Mouse (Mus musculus): ENCODE measurements around the gene Col23a1. TPM values are rescaled to one million over a fixed set of nuclear protein-coding genes. Genes with fewer than 3 reads are reported as not detected.

The Col23a1 gene
- total RNA-seq, 2 experiments from 2014 or later: 1.0 to 1.6 TPM

DNA sequence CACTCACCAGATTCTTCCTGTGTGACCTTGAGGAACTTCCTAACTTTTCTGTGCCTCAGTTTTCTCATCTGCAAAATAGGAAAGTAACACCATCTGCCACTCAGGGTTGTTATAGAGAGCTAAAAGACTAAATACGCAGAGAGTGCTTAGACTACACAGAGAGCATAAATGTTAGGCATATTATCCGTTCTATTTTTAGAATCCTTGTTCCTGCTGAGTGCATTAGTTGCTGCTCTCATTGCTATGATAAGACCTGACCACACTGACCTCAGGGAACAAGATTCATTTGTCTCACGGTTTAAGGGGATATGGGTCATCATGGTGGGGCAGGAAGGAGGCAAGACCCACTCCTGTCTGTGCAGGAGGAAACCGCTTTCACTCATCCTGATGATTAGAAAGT lies 80.6 kb downstream of the Col23a1 start:
- no peak for DNase-seq (ENCODE audit: low spot score)
- intact Hi-C loops (cut with DNase I): no loop called here

DNA sequence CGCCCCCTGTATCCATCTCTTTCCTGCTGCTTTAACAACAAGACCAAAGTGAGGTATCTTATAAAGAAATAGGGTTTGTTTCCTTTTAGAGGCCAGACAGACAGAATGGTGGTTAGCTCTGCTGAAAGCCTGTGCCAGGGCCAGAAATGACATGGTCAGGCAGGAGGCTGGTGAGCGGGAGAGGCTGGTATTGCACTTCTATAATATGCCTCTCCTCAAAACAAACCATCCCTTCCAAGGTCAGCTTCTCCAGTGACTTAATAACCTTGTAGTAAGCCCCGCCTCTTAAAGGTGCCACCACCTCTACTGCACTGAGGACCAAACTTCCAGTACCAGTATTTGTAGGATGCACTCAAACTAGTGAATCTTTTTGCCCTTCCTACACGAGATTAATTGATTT lies 81.6 kb downstream of the Col23a1 start:
- intact Hi-C loops (cut with DNase I): no loop called here
- no peak for DNase-seq (ENCODE audit: low spot score)

- intact Hi-C loops (cut with DNase I): no loop called here
- DNase-seq (ENCODE audit: low spot score): no peak
Observed at GRCm38 (mm10) chr11:51371926-51372325, 82.2 kb downstream of the Col23a1 start.

GRCm38 (mm10) chr11:51377199-51377598 lies 87.5 kb downstream of the Col23a1 start:
- no peak for DNase-seq (ENCODE audit: low spot score)
- intact Hi-C loops (cut with DNase I): loop anchor here (5.0 kb wide), 1 partner anchor 50 kb away; no protein-coding TSS in a partner anchor

- DNase-seq (ENCODE audit: low spot score): no peak
- intact Hi-C loops (cut with DNase I): no loop called here
Observed at GRCm38 (mm10) chr11:51388892-51389340, 99.2 kb downstream of the Col23a1 start.

DNA sequence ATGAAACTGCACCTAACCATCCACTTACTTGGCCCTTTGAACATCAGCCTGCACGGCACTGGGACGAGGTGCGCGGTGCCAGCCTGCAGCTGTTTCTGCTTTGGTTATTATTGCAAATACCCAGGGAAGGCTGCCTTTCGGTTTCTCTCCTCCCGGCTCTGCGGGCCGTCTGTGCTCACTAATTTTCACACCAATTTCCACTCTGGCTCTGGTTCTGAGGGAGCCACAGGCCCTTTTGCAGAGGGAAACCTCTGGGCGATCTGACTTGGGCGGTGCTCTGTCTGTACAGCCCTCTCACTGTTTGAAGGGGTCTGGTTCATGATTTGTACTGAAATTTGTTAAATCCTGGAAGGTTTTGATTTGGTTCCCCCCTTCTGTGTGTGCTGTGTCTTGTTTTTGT lies 100.0 kb downstream of the Col23a1 start:
- intact Hi-C loops (cut with DNase I): no loop called here
- DNase-seq (ENCODE audit: low spot score): no peak

DNA sequence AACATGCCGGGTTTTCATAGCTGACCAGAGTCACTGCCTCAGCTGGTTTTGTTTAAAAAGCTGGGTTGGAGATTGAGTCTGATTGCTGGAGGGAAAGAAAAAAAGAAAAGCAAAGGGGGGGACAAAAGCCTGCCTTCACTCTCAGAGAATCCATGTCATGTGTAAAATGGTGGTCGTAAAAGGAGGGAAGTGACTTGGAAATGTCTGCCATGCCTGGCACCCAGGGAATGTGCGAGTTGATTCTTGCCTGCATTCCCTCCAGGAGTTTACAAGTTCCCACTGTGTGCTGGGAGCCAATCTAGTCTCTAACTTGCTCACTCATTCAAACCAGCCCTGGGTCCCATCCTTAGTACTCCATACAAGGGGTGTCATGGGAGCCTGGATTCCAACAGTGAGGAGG lies 100.8 kb downstream of the Col23a1 start:
- DNase-seq (ENCODE audit: low spot score): no peak
- intact Hi-C loops (cut with DNase I): no loop called here

DNA sequence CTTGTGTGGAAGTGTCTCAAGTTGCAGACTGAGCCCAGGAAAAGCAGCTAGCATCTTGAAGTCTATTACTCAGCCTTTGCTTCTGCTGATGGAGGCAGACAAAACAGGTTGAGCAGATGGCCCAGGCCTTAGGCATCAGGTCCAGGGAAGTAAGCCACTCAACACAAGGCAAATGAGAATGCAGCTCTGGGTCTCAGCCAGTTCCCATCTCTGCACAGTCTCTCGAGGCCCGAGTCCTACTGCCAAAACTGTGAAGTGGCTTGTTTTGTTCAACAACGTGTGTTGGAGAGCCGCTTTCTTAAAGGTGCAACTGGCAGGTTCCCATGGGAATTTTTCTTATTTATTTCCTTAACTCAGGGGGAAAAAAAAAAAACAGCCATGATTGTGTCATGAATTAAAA lies 101.8 kb downstream of the Col23a1 start:
- intact Hi-C loops (cut with DNase I): no loop called here
- DNase-seq (ENCODE audit: low spot score): no peak

- intact Hi-C loops (cut with DNase I): no loop called here
- DNase-seq (ENCODE audit: low spot score): no peak
Observed at GRCm38 (mm10) chr11:51394301-51394865, 104.7 kb downstream of the Col23a1 start.

GRCm38 (mm10) chr11:51396451-51396850 lies 106.7 kb downstream of the Col23a1 start:
- intact Hi-C loops (cut with DNase I): no loop called here
- no peak for DNase-seq (ENCODE audit: low spot score)

DNA sequence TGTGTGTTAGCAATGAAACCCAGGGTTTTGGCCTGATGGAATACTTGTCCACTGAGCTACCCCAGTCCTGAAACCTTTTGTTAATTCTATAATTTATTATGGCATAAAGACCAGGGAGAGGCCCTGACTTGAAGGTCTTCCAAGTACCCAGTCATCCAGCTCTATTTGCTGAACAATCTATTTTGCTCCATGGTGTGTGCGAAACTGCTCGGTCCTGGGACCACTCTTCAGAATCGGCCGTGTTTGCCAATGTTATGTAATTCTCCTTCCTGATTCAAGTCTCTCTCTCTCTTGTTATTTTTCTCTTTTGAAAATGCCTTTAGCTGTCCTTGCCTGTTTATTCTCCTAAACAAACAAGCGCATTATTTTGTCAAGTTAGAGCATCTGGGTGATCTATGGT lies 108.4 kb downstream of the Col23a1 start:
- intact Hi-C loops (cut with DNase I): no loop called here
- DNase-seq (ENCODE audit: low spot score): no peak

DNA sequence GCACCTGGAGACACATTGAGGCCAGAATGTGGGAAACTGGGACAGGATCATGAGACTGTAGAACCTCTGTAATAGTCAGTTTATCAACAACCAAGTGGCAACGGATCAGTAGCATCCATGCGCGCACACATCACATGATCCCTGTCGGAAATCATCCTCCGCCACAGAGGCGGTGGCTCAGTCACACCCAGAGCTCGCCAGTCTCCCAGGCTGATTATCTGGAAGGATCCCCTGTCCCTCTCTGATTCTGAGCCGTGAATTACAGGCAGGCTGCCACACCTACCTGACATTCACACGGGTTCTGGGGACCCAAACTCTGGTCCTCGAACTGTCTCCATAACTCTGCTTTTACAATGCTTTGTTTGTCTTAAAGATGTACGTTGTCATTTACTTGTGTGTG lies 110.6 kb downstream of the Col23a1 start:
- intact Hi-C loops (cut with DNase I): no loop called here
- DNase-seq (ENCODE audit: low spot score): no peak

GRCm38 (mm10) chr11:51401481-51402128 lies 111.9 kb downstream of the Col23a1 start:
- intact Hi-C loops (cut with DNase I): no loop called here
- DNase-seq (ENCODE audit: low spot score): no peak

DNA sequence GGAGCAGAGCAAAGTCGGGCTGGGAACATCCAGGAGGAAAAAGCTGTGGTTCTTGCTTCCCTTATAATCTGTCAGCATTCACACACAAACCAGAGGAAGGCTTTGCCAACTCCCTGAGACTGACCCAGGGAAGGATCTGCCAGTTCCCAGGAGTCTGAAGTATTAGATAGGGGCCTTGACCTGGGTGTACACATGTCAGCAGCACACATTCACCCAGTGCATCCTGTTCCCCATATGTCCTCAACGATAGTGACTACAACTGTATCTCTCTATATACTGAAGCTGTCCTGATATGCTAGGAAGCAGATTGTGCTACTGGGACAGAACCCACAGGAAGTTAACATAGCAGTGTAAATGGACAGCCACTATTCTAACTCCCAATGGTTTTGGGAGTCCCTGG lies 114.2 kb downstream of the Col23a1 start:
- intact Hi-C loops (cut with DNase I): no loop called here
- no peak for DNase-seq (ENCODE audit: low spot score)

DNA sequence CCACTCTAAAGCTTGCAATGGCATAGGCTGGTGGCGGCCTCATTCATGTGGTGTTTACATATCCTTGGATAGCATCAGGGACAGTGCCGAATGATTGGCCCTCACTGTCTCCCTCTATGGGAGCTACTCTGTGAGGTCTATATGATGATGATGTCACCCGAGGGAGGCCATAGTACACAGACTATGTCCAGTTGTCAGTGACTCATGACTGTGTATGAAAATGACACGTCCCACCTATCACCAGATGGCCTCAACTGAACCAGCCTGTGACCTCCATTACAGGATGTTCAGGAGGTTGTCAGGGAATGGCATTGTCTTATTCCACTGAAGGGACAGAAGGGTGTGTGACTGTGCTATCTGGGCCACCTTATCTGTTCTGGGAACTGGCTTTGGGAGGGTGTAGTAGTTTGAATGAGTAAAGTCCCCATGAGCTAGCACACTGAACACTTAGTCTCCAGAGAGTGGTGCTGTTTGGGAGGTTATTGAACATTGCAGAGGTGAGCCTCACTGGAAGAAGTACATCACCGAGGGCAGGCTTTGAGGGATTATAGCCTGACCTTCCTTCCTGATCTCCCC lies 115.2 kb downstream of the Col23a1 start:
- no peak for DNase-seq (ENCODE audit: low spot score)
- intact Hi-C loops (cut with DNase I): no loop called here

DNA sequence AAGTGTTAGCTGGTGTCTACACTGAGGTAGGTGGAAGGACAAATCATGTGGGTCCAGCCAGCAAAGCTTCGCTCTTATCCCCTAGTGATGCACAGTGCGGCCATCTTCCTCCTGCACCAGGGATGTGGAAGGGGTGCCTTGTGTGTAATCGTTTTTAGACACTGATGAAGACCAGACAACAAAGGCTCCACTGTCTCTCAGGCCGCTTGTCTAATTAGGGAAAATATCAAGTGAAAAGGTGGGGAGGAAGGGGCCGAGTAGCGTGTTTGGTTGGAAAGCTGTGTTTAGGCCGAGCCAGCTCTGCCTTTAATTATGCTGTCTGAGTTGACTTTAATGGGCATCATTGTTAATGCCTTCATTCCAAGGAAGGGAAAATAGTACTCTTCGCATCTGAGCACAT lies 116.8 kb downstream of the Col23a1 start:
- no peak for DNase-seq (ENCODE audit: low spot score)
- intact Hi-C loops (cut with DNase I): no loop called here

- intact Hi-C loops (cut with DNase I): no loop called here
- DNase-seq (ENCODE audit: low spot score): no peak
Observed at GRCm38 (mm10) chr11:51407351-51407750, 117.6 kb downstream of the Col23a1 start.

GRCm38 (mm10) chr11:51410771-51411170 lies 121.1 kb downstream of the Col23a1 start:
- intact Hi-C loops (cut with DNase I): no loop called here
- no peak for DNase-seq (ENCODE audit: low spot score)

DNA sequence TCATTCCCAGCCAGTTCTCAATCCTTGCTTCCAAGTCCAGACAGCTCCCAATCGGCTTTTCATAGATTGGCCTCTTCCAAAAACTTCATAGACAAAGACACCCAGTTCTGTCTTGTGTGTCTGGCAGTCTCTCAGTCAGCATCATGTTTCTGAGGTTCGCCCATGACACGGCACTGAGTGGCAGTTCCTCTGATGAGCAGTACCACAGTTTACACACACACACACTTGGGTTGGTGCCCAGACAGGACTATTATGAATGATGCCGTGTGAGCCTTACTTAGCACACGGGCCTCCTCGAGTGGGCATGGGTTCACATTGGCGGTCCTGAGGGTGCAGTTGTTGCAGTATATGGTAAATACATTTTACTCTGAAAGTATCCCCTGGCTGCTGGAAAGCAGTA lies 124.8 kb downstream of the Col23a1 start:
- intact Hi-C loops (cut with DNase I): no loop called here
- no peak for DNase-seq (ENCODE audit: low spot score)

- intact Hi-C loops (cut with DNase I): no loop called here
- no peak for DNase-seq (ENCODE audit: low spot score)
Observed at GRCm38 (mm10) chr11:51415049-51415688, 125.4 kb downstream of the Col23a1 start.

DNA sequence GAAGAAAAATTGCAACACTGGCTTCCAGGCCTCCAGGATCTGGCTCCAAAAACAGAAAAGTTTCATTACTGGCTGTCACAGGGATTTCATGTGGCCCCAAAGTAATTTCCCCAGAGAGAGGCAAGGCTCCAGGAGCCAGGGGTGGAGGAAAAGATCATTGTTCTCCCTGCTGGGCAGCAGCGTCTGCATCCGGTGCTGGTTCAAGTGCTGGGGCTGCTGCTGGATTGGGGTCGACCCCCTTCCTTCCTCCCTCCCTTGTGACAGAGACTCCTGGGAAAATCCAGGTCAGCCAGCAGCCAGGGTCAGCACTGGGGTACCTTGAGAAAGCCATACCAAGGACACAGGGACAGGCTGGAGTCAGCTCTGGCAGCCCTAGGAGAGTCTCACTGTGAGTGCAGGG lies 129.1 kb downstream of the Col23a1 start:
- intact Hi-C loops (cut with DNase I): no loop called here
- peak; percentile 10 for DNase-seq (ENCODE audit: low spot score)
